Mouse (Mus musculus): ENCODE results near the gene Ndufaf8.

DNA sequence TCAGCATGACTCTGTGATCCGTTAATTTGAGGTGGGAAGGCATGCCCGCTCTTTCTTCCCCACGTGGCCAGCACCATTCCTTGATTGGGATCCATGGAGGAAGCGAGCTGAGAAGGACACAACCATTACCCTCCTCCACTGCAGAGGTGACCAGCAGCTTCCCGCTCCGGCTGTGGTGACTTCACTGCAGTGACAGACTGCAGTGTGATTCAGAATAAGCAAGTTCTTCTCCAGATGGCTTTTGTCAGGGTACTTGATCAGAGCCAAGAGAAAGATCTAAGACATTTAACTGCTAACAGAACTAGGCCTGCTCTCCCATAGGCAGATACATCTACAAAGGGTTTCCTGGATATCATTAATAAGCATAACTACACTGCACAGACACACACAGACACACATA is 18.4 kb upstream of the Ndufaf8 start:
- TF ChIP-seq POLR2A (IDR thresholded peaks at IDR 0.05; ENCODE audit: low read depth, low read length) (no peak), CTCF (conservative IDR thresholded peaks at IDR 0.05; ENCODE audit: insufficient read depth, insufficient read length, low read depth, low read length) (no peak)

Measured in kidney, adult 2 months (tissue).